Mouse (Mus musculus): Measurements from ENCODE around the gene Amotl1.

DNA sequence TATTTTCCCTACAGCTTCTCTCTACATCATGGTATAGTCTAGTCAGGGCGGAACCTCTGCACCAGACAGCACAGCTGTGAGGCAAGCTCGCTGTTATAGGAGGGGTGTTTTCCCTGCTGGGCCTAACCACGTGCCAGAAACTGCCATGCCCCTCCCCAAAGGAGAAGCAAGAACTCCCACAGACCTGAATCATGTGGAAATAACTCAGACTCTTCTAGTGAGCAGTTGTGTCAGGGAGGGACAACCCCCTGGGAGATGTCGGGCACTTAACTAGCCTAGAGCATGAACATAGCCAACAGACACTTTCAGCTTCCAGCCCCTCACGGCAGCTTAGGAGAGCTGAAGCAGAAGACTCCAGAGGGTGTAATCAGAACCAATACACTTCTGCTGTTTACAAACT, 13.1 kb downstream of the Amotl1 start:
- TF ChIP-seq CTCF (IDR thresholded peaks at IDR 0.05; ENCODE audit: insufficient read depth, low read depth, low read length) (no peak), POLR2A (IDR thresholded peaks at IDR 0.05; ENCODE audit: insufficient read depth, low read depth, low read length) (no peak)
